Mouse (Mus musculus) neural tube, embryonic 11.5 days (tissue): ENCODE data around the gene Rps27l. TPM values are rescaled to one million over a fixed set of nuclear protein-coding genes. Genes with fewer than 3 reads are reported as not detected.

ENCODE experiments used
- ATAC-seq: fragments of 200-750 bp; cut with Nextera tagmentation; 2 replicates; pipeline ENCODE4 v1.8.0; 2017; ENCODE audit warnings: moderate number of reproducible peaks, mild to moderate bottlenecking, moderate TSS enrichment, moderate library complexity; ENCODE audit not compliant: insufficient read depth, low FRiP score, low TSS enrichment
- DNase-seq: peaks from one replicate; pipeline ENCODE4 v3.0.0-alpha.2; 2015; ENCODE audit warnings: low spot score
- H3K27ac ChIP-seq: fragments of 300-500 bp; sonication (generic); 2 replicates; pipeline ENCODE4 v1.5.1; 2014; ENCODE audit warnings: low read depth, mild to moderate bottlenecking, low read length
- H3K27me3 ChIP-seq: fragments of 300-500 bp; sonication (generic); 2 replicates; pipeline ENCODE4 v1.6.1; 2014; ENCODE audit warnings: mild to moderate bottlenecking, low read length, mixed read lengths; ENCODE audit not compliant: control insufficient read depth, insufficient read depth
- H3K36me3 ChIP-seq: fragments of 300-500 bp; sonication (generic); 2 replicates; pipeline ENCODE4 v1.6.1; 2014; ENCODE audit warnings: mild to moderate bottlenecking, low read length, moderate library complexity, mixed read lengths; ENCODE audit not compliant: control insufficient read depth, insufficient read depth
- H3K4me1 ChIP-seq: fragments of 300-500 bp; sonication (generic); 2 replicates; pipeline ENCODE4 v1.6.1; 2014; ENCODE audit warnings: low read length, mixed read lengths; ENCODE audit not compliant: control insufficient read depth, insufficient read depth
- H3K4me2 ChIP-seq: fragments of 300-500 bp; sonication (generic); 2 replicates; pipeline ENCODE4 v1.6.1; 2014; ENCODE audit warnings: low read depth, mild to moderate bottlenecking, moderate library complexity
- H3K4me3 ChIP-seq: fragments of 300-500 bp; sonication (generic); 2 replicates; pipeline ENCODE4 v1.5.1; 2014; ENCODE audit warnings: low read depth, low read length
- H3K9ac ChIP-seq: fragments of 300-500 bp; sonication (generic); 2 replicates; pipeline ENCODE4 v1.6.1; 2014; ENCODE audit warnings: mild to moderate bottlenecking, low read length
- H3K9me3 ChIP-seq: fragments of 300-500 bp; sonication (generic); 2 replicates; pipeline ENCODE4 v1.6.1; 2016; ENCODE audit warnings: low read length; ENCODE audit not compliant: control insufficient read depth
- WGBS: fragments of 180-500 bp; shearing (Covaris S2); extraction: QIAGEN DNeasy Blood & Tissue Kit; methylation state at CpG from one replicate; pipeline ENCODE4 v1.1.7; 2014; 5-methylcytosine and 5-hydroxymethylcytosine counted together
- polyA plus RNA-seq: library from polyadenylated mRNA; unstranded; fragments of >200 nt; fragmentation: Nextera tagmentation; extraction: Ambion mirVana; gene quantifications from 2 replicates; pipeline ENCODE4 v1.2.1, GENCODE M21; 2014

The Rps27l gene
- polyA plus RNA-seq, 1 experiment from 2014 or later: 583 TPM

DNA sequence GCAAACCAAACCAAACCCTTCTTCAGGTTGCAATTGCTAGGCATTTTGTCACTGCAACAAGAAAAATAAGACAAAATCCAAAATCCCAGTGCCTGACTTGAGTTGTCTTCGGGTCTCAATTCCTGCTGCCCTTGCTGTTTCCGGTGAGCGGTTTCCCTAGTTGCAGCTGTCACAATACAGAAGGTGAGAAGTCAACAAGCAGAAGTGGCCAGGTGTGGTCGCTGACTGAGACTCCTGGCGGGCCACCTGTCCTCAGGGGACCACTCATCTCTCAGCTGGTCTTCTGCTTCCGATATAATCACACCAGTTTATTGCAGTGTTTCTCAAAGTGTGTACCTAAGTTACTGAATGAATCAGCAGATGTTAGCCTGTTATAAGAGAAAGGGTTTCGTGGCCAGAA, 15.5 kb upstream of the Rps27l start:
- no peaks in the 10 kb centered on the region for H3K27me3 ChIP-seq
- no peak overlapping the region for H3K4me3 ChIP-seq
- H3K9ac ChIP-seq: no peak overlapping the region
- no peaks in the 10 kb centered on the region; the same call in 1 of the 2 replicates for H3K4me1 ChIP-seq
- no peak for DNase-seq
- no peaks in the 10 kb centered on the region for H3K36me3 ChIP-seq
- no peaks in the 10 kb centered on the region for H3K9me3 ChIP-seq
- ATAC-seq: no peak
- WGBS: 60% methylated on average over 7 of the region's 7 CpGs
- no peak overlapping the region for H3K27ac ChIP-seq
- H3K4me2 ChIP-seq: no peak overlapping the region

DNA sequence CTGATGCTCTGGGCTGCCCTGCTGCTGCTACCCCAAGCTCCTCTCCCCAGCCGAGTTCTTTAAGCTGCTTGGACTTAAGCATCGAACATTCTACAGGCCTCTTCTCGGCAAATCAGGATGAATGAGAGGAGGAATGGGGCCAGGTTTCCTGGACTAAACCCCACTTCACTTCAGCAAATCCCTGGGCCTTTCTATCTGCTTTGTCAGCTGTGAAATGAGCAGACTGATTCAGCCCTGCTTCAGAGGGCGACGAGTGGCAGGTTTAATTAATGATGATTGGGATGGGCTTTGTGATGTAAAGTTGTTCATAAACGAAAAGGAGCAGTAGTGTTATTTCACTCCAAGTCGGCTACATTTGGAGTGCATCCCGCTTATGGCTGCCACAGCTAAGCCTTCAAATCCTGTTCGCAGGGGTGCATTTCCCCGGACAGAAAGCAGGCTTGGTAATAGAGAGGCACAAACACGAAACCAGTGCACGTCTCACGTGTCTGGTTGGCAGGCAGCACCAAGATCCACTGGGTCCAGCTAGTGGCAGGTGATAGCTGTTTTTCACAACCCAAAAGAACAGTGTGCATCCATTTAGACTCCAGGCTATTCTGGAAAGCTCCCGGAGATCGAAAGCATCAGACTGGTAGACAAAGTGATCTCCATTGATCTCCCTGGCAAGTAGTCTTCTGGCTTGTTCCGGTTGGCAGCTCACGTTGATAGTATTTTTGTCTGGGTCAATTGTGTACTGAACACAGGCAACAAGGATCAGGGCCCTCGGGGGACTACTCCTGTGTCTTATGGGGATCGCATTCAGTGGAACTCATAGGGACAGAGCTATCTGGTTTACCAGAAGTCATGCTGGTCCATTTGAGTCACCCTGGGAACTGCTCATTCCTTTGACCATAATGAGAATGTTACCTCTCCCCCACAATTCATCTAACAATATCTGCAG, 11.7 kb upstream of the Rps27l start:
- Histone ChIP-seq H3K27ac (peak overlapping the region; percentile 64), H3K4me3 (no peak overlapping the region), H3K9me3 (no peaks in the 10 kb centered on the region), H3K9ac (peak overlapping the region; percentile 2; the same call in 1 of the 2 replicates), H3K36me3 (no peaks in the 10 kb centered on the region), H3K4me2 (no peak overlapping the region), H3K4me1 (no peaks in the 10 kb centered on the region; the same call in 1 of the 2 replicates), H3K27me3 (no peaks in the 10 kb centered on the region)
- ATAC-seq: 0 out of 2 replicates have a peak, but pooled peaks have one; percentile 23
- 60% methylated on average over 19 of the region's 19 CpGs for WGBS
- peak; percentile 32 for DNase-seq

DNA sequence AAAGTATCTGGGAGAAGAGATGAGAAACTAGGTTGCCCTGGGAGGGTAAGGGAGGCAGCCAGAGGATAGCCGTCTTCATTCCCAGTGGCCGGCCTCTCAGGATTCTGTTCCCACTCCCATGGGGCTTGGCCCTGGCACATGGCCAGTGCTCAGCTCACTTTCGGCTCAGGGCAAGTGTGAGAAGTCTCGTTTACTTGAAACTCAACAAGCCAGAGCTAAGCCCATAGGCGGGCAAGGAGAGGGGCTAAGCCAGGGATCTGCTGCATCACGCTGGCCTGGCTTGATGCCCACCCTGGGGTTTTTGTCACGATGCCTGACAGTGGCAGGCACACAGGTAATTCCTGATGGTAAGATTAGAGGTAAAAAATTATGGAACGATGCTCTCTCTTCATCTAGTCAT, 8.4 kb upstream of the Rps27l start:
- no peaks in the 10 kb centered on the region; the same call in 1 of the 2 replicates for H3K4me1 ChIP-seq
- DNase-seq: no peak
- no peaks in the 10 kb centered on the region for H3K27me3 ChIP-seq
- no peak for ATAC-seq
- WGBS: 82% methylated on average over 8 of the region's 8 CpGs
- H3K9ac ChIP-seq: no peak overlapping the region
- H3K36me3 ChIP-seq: no peaks in the 10 kb centered on the region
- H3K4me3 ChIP-seq: no peak overlapping the region
- no peak overlapping the region for H3K27ac ChIP-seq
- H3K4me2 ChIP-seq: no peak overlapping the region
- no peaks in the 10 kb centered on the region for H3K9me3 ChIP-seq

DNA sequence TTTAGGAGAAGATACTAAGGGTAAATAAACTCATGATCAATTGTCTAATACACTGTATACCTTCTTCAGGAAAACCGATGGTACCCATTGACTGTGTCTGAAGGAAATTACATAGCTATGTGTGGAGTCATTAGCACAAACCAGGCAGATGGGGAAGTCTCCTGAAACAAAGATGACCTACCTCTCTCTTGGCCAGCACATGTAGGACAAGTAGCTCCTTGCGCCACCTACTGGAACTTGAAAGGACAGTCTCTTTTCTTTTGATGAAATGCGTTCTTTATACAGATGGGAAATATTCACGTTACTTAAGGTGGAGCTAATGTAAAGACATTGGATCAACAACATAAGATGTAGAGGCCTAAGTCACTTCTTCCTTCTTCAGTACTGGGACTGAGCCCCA, 7.0 kb upstream of the Rps27l start:
- Histone ChIP-seq H3K9ac (no peak overlapping the region), H3K4me3 (no peak overlapping the region), H3K27me3 (no peaks in the 10 kb centered on the region), H3K4me2 (no peak overlapping the region), H3K9me3 (no peaks in the 10 kb centered on the region), H3K4me1 (no peaks in the 10 kb centered on the region; the same call in 1 of the 2 replicates), H3K27ac (no peak overlapping the region), H3K36me3 (no peaks in the 10 kb centered on the region)
- 9% methylated on average over 4 of the region's 4 CpGs for WGBS
- DNase-seq (peak; percentile 44), ATAC-seq (no peak)

DNA sequence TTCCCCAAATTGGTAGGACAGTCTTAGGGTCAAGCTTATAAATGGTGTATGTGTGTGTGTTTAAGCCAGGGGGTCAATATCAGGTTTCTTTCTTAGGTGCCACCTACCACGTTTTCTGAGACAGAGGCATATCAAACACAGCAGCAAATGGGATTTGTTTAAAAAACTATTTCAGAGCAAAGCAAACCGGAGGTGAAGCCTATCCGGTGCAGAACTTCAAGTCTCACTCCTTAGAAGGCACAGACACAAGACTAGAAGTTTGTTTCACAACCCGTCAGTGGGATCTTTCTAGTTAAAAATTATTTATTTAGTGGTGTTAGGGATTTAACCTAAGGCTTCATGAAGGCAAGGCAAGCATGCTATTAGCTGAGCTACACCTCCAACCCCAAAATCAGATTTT, 725 bp upstream of the Rps27l start:
- no peaks in the 10 kb centered on the region for H3K36me3 ChIP-seq
- H3K4me3 ChIP-seq: peak overlapping the region; percentile 94
- ATAC-seq (no peak), DNase-seq (no peak)
- no peaks in the 10 kb centered on the region; the same call in 1 of the 2 replicates for H3K4me1 ChIP-seq
- H3K27me3 ChIP-seq: no peaks in the 10 kb centered on the region
- no peaks in the 10 kb centered on the region for H3K9me3 ChIP-seq
- 36% methylated on average over 4 of the region's 4 CpGs for WGBS
- H3K4me2 ChIP-seq: peak overlapping the region; percentile 41
- H3K9ac ChIP-seq: peak overlapping the region; percentile 91
- no peak overlapping the region for H3K27ac ChIP-seq

DNA sequence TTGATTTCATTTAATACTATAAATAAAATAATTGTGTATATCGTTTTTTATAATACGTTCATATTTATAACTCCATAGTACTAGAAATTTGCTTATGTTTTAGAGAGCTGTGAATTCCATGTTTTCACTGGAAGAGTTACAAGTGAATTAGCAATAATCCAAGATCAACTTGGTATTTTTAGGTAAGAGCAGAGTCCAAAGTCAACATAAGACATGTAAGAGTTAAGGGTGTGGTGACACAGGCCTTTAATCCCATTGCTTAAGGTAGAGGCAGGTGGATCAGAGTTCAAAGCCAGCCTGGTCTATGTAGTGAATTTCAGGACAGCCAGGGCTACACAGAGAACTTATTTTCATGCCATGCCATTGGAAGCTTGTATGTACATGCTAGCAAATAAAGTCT, 2.6 kb downstream of the Rps27l start:
- WGBS: 97% methylated on average over 2 of the region's 2 CpGs
- no peak for DNase-seq
- no peak for ATAC-seq
- no peaks in the 10 kb centered on the region for H3K27me3 ChIP-seq
- no peak overlapping the region for H3K27ac ChIP-seq
- H3K4me1 ChIP-seq: no peaks in the 10 kb centered on the region; the same call in 1 of the 2 replicates
- H3K36me3 ChIP-seq: no peaks in the 10 kb centered on the region
- H3K4me2 ChIP-seq: no peak overlapping the region
- H3K9ac ChIP-seq: no peak overlapping the region
- no peaks in the 10 kb centered on the region for H3K9me3 ChIP-seq
- no peak overlapping the region for H3K4me3 ChIP-seq

DNA sequence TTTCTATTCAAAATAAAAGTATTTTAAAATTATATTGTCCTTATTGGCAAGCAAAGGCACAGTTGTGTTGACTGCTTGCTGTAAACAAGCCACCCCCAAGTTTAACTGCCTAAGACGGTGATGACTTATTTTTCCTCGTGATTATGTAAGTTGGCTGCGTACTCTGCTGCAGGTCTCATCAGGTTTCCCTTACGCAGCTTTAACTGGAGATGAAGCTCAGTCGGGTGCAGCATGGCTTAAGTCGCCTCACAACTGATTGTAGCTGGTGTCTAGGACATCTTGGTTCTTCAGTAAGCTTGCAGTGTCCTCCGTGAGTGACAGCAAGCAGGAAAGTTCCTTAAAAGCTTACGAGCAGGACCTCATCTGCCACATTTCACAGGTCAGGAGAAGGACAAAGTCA, 6.4 kb downstream of the Rps27l start:
- no peaks in the 10 kb centered on the region for H3K27me3 ChIP-seq
- ATAC-seq (no peak), DNase-seq (no peak)
- H3K36me3 ChIP-seq: peaks cover 2% of the 10 kb centered on the region; the same call in 1 of the 2 replicates
- no peaks in the 10 kb centered on the region for H3K9me3 ChIP-seq
- no peak overlapping the region for H3K9ac ChIP-seq
- H3K4me3 ChIP-seq: no peak overlapping the region
- WGBS: 82% methylated on average over 8 of the region's 8 CpGs
- H3K4me2 ChIP-seq: no peak overlapping the region
- H3K27ac ChIP-seq: no peak overlapping the region
- H3K4me1 ChIP-seq: no peaks in the 10 kb centered on the region

DNA sequence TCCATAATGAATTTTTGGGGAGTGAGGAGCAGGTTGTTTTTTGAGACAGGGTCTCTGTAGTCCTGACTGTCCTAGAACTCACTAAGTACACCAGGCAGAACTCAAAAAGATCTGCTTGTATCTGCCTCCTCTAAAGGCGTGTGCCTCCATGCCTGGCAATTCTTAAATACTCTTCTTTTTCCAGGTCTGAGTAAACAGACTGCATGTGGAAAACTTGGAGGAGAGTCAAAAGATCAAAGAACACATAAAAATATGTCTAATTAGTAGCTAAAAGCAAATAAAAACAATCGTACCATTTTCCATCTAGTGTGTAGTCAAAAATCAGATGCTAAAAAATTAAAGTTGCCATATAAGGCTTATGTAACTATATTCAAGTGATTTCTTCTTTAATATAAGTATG, 7.0 kb downstream of the Rps27l start:
- Histone ChIP-seq H3K4me3 (no peak overlapping the region), H3K4me2 (no peak overlapping the region), H3K27ac (no peak overlapping the region), H3K9me3 (no peaks in the 10 kb centered on the region), H3K36me3 (peaks cover 2% of the 10 kb centered on the region; the same call in 1 of the 2 replicates), H3K9ac (no peak overlapping the region), H3K4me1 (no peaks in the 10 kb centered on the region), H3K27me3 (no peaks in the 10 kb centered on the region)
- DNase-seq (no peak), ATAC-seq (no peak)
- 89% methylated on average over 2 of the region's 2 CpGs for WGBS

DNA sequence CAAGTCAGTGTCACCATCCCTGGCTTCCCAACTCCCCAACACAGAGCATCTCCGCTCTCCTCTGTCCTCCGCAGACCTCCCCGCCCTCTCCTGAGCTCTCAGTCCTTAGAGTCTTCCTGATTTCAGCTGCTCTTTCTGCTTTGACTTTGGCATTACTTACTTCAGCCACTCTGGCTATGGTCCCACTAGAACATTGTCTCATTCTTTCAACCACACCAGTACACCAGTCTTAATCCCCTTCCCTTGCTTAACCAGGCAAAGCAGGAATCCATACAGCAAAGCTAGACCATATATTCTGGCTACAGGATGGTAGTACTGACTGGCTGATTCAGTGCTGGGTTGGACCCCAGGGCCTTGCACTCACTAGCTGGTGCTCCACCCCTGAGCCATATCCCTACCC, 11.6 kb downstream of the Rps27l start:
- Histone ChIP-seq H3K27ac (no peak overlapping the region), H3K9me3 (no peaks in the 10 kb centered on the region), H3K4me3 (no peak overlapping the region), H3K4me2 (no peak overlapping the region), H3K27me3 (no peaks in the 10 kb centered on the region), H3K36me3 (peaks cover 2% of the 10 kb centered on the region; the same call in 1 of the 2 replicates), H3K9ac (no peak overlapping the region), H3K4me1 (no peaks in the 10 kb centered on the region)
- no peak for DNase-seq
- 88% methylated on average over 3 of the region's 3 CpGs for WGBS
- ATAC-seq: no peak
